Mouse (Mus musculus) forebrain, embryonic 15.5 days (tissue): ENCODE measurements around the gene Sema6b. TPM values are rescaled to one million over a fixed set of nuclear protein-coding genes. Genes with fewer than 3 reads are reported as not detected.
A peak's percentile ranks its signal among the peaks of the same experiment; 100 is the strongest.
"Not testable (repeated sequence)": the region's sequence is repeated elsewhere in the genome, so short reads cannot be mapped to it uniquely, and the experiment has no call there.

Experiments used
- ATAC-seq: fragments of 200-750 bp; cut with Nextera tagmentation; replicated peaks from 2 replicates; pipeline ENCODE4 v1.8.0; 2017; ENCODE audit warnings: mild to moderate bottlenecking, moderate TSS enrichment, moderate library complexity
- H3K27ac ChIP-seq: fragments of 300-500 bp; sonication (generic); replicated peaks from 2 replicates; pipeline ENCODE4 v1.5.1; 2015; ENCODE audit warnings: mild to moderate bottlenecking, inconsistent platforms
- H3K27me3 ChIP-seq: fragments of 300-500 bp; sonication (generic); 2 replicates; pipeline ENCODE4 v1.6.1; 2015; ENCODE audit warnings: inconsistent platforms
- H3K36me3 ChIP-seq: fragments of 300-500 bp; sonication (generic); 2 replicates; pipeline ENCODE4 v1.6.1; 2015; ENCODE audit warnings: mild to moderate bottlenecking, inconsistent platforms
- H3K4me1 ChIP-seq: fragments of 300-500 bp; sonication (generic); 2 replicates; pipeline ENCODE4 v1.6.1; 2015; ENCODE audit warnings: inconsistent platforms
- H3K4me2 ChIP-seq: fragments of 300-500 bp; sonication (generic); replicated peaks from 2 replicates; pipeline ENCODE4 v1.6.1; 2015; ENCODE audit warnings: mild to moderate bottlenecking, inconsistent platforms
- H3K4me3 ChIP-seq: fragments of 300-500 bp; sonication (generic); 2 replicates; pipeline ENCODE4 v1.5.1; 2015; ENCODE audit warnings: mild to moderate bottlenecking, inconsistent platforms
- H3K9ac ChIP-seq: fragments of 300-500 bp; sonication (generic); replicated peaks from 2 replicates; pipeline ENCODE4 v1.6.1; 2015; ENCODE audit warnings: mild to moderate bottlenecking, inconsistent platforms
- H3K9me3 ChIP-seq: fragments of 300-500 bp; sonication (generic); 2 replicates; pipeline ENCODE4 v1.6.1; 2016; ENCODE audit warnings: inconsistent platforms
- WGBS: fragments of 180-500 bp; shearing (Covaris S2); methylation state at CpG from one replicate; pipeline ENCODE4 v1.1.7; 2015; ENCODE audit warnings: mixed read lengths; 5-methylcytosine and 5-hydroxymethylcytosine counted together
- polyA plus RNA-seq: library from polyadenylated mRNA; unstranded; fragments of >200 nt; fragmentation: Nextera tagmentation; extraction: Ambion mirVana; gene quantifications from 2 replicates; pipeline ENCODE4 v1.2.1, GENCODE M21; 2015

Gene Sema6b
- polyA plus RNA-seq, 1 experiment from 2014 or later, result 14.2 TPM

DNA sequence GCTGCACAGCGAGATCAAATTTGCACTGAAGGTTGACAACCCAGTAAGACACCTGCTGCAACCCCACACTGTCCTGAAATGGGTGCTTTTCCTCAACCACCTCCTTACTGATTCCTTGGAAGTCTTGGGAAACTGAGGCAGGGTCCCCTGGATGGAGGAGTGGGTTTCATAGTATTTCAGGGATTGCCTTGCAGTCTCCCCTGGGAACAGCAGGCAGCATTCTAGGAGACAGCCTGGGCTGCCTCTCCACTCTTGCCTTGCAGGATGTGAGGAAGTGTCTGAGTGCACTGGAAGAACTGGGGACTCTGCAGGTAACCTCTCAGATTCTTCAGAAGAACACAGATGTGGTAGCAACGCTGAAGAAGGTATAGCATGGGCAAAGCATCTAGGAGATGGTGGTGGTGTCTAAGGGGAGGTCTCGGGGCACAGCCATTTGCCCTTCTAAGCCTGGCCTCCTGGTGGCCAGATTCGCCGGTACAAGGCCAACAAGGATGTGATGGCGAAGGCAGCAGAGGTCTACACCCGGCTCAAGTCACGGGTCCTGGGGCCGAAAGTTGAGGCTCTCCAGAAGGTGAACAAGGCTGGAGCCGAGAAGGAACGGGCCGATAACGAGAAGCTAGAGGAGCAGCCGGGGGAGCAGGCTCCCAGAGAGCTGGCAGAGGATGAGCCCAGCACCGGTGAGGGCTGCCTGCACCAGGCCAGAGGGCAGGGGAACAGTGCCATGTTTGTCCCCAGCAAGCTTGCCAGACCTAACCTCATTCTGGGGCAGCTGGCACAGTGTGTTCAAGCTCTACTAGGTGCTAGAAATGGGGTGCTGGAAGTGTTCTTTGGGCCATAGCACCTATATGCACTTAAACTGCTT, 41.2 kb downstream of the Sema6b start:
- Histone ChIP-seq H3K27me3 (no peaks in the 10 kb centered on the region), H3K4me3 (no peak overlapping the region), H3K9me3 (no peaks in the 10 kb centered on the region), H3K27ac (no peak overlapping the region), H3K36me3 (peaks cover 76% of the 10 kb centered on the region), H3K4me2 (no peak overlapping the region), H3K4me1 (no peaks in the 10 kb centered on the region), H3K9ac (no peak overlapping the region)
- ATAC-seq, result no peak
- WGBS, result 92% methylated on average over 15 of the region's 15 CpGs

DNA sequence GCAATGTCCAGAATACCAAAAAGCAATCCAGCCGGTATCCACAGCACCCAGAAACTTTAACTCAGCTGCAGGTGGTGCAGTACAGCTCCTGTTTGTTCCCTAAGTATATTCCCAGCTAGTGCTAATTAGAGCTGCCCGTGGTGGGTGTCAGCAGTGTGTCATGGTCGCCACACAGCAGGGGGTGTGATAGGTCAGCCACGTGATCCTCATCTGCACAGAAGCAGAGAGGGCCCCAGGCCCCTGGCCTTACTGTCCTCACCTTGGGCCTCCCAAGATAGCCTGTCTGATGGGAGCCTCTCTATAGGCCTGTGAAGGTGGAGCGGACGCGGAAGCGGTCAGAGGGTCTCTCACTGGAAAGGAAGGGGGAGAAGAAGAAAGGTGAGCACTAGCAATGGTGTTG, 42.0 kb downstream of the Sema6b start:
- H3K9ac ChIP-seq, result no peak overlapping the region
- no peak for ATAC-seq
- no peaks in the 10 kb centered on the region for H3K27me3 ChIP-seq
- no peak overlapping the region for H3K27ac ChIP-seq
- H3K36me3 ChIP-seq, result peaks cover 75% of the 10 kb centered on the region
- H3K4me3 ChIP-seq, result no peak overlapping the region
- 89% methylated on average over 8 of the region's 8 CpGs for WGBS
- no peaks in the 10 kb centered on the region for H3K4me1 ChIP-seq
- no peak overlapping the region for H3K4me2 ChIP-seq
- no peaks in the 10 kb centered on the region for H3K9me3 ChIP-seq

- WGBS, result 91% methylated on average over 12 of the region's 12 CpGs
- no peak for ATAC-seq
- Histone ChIP-seq H3K27me3 (no peaks in the 10 kb centered on the region), H3K4me1 (no peaks in the 10 kb centered on the region), H3K27ac (no peak overlapping the region), H3K9ac (no peak overlapping the region), H3K4me3 (no peak overlapping the region), H3K4me2 (no peak overlapping the region), H3K9me3 (no peaks in the 10 kb centered on the region), H3K36me3 (peaks cover 62% of the 10 kb centered on the region)
These were observed 43.3 kb downstream of the Sema6b start for GRCm38 (mm10) chr17:56096883-56097282.

- Histone ChIP-seq H3K27ac (no peak overlapping the region), H3K9ac (no peak overlapping the region), H3K27me3 (no peaks in the 10 kb centered on the region), H3K4me2 (no peak overlapping the region), H3K4me3 (no peak overlapping the region), H3K36me3 (peaks cover 37% of the 10 kb centered on the region), H3K9me3 (no peaks in the 10 kb centered on the region), H3K4me1 (no peaks in the 10 kb centered on the region)
- no peak for ATAC-seq
- WGBS, result 88% methylated on average over 1 of the region's 1 CpGs
These were observed 47.3 kb downstream of the Sema6b start for GRCm38 (mm10) chr17:56092794-56093193.

DNA sequence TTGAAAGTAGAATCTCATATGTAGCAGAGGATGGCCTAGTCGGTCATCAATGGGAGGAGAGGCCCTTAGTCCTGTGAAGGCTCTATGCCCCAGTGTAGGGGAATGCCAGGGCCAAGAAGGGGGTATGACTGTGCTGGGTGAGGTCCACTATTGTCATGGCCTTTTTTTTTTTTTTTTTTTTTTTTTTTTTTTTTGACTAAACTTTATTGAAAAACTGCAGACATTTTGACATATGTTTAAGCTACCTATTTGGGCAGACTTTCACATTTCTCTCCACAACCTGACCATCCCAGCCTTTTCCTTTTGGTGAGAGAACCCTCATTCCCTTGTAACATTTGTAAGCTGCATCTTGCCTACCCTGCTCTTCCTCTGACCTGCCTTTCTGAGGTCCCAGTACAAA, 47.8 kb downstream of the Sema6b start:
- WGBS, result 85% methylated on average over 1 of the region's 1 CpGs
- Histone ChIP-seq H3K4me1 (no peaks in the 10 kb centered on the region), H3K9ac (no peak overlapping the region), H3K36me3 (peaks cover 34% of the 10 kb centered on the region), H3K27me3 (no peaks in the 10 kb centered on the region), H3K27ac (no peak overlapping the region), H3K4me2 (no peak overlapping the region), H3K4me3 (no peak overlapping the region), H3K9me3 (no peaks in the 10 kb centered on the region)
- ATAC-seq, result no peak

DNA sequence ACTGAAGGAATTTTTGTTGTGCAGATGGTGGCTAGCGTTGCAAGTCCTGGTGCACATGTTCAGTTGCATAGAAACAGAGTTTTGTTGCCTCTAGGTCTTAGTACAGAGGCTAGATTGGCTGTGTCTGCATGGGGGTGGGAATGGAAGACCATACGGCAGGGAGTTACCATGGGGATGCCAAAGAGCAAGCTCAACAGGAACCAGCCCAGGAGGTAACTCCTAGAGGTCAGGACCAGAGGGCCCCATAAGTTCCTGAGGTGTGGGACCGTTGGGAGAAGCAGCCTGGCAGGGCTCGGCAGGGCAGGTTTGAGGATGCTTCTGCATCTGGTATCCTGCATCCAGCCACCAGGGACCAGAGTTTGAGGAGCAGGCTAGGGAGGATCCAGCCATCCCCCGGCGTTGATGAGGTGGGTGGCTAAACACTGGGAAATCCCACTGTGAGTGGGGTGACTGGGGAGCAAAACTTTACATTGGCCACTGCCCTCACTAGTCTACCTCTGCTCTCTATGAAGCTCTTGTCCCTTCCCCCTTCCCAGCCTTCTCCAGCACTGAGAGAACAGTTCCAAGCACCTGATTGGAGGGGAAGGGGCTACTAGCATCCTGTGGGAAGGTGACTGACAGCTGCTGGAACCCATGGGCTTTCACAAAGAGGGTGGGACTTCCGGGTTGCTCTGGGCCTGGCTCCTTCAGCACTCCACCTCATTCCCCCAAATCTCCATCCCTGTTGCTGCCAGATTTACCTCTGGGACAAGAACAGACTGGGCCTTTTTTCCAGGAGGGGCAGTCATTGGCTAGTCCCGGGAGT, 59.2 kb downstream of the Sema6b start:
- H3K4me3 ChIP-seq, result peak overlapping the region; percentile 88
- H3K4me2 ChIP-seq, result peak overlapping the region; percentile 97
- 6% methylated on average over 8 of the region's 8 CpGs for WGBS
- peaks cover 32% of the 10 kb centered on the region for H3K4me1 ChIP-seq
- H3K9ac ChIP-seq, result peak overlapping the region; percentile 80
- H3K36me3 ChIP-seq, result peaks cover 12% of the 10 kb centered on the region; the same call in 1 of the 2 replicates
- ATAC-seq, result peak; percentile 51
- H3K9me3 ChIP-seq, result no peaks in the 10 kb centered on the region
- H3K27ac ChIP-seq, result peak overlapping the region; percentile 29; the same call in 1 of the 2 replicates
- no peaks in the 10 kb centered on the region for H3K27me3 ChIP-seq

DNA sequence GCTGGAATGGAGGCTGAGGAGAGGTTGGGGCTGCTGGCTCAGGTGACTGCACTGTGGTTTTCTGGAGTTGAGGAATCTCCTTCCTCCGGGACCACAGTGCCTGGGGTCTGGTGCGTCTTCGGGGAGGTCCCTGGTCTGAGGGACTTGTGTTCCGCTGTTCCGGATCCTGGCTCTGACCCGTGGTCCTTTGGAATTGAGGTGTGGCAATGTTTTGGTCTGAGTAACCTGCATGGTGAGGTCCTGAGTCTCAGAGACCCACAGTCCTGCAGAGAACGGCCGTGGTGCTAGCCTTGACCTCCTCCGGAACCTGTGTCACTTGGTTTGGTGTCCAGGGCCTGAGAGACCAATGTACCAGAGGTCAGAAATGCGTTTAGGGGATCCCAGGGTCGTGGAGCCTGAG, 60.2 kb downstream of the Sema6b start:
- Histone ChIP-seq H3K27me3 (no peaks in the 10 kb centered on the region), H3K4me2 (peak overlapping the region; percentile 97), H3K4me3 (peak overlapping the region; percentile 88), H3K9me3 (no peaks in the 10 kb centered on the region), H3K36me3 (peaks cover 12% of the 10 kb centered on the region; the same call in 1 of the 2 replicates), H3K4me1 (peaks cover 38% of the 10 kb centered on the region), H3K9ac (peak overlapping the region; percentile 80), H3K27ac (peak overlapping the region; percentile 68; the same call in 1 of the 2 replicates)
- no peak for ATAC-seq
- 2% methylated on average over 11 of the region's 11 CpGs for WGBS

DNA sequence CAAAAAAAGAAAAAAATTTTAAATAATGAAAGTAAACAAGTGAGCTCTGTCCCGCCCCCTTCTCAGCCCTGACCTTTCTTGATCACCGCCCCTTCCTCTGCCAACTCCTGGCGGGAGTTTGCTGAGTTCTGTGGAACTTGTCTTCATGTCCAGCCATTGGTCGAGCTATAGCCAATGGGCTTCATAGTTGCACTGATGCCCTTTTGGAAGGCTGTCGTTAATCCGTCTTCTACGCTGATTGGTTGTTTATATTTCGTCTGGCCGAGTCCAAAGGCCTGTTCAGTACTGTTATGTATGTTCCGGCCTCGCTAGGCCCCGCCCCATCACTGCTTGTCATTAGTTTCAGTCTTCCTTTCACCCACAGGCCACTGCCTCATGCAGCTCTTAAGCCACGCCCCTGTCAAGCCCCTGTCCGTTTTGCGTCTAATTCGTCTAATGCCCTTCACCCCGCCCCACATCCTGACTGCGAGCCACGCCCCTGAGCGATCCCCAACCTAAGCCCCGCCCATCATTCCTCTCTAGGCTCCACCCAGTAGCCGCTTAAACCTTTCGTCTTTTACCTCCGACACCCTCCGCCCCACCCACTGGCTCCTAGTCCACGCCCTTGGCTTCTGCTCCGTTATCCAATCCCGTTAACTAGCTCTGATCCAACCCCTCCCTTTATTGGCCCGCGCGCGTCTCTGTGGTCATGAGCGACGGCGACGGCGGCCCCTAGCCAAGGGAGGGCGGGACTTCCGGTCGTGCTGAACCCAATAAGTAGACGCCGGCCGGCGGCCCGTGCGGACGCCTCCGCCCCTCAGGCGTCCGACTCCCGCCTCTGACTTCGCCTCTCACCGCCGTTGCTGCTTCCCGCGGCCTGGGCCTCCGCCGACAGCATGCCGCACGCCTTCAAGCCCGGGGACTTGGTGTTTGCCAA, 61.0 kb downstream of the Sema6b start, which contains the start of gene Hdgfl2:
Gene Hdgfl2 (plus strand): TSS at position 755 of the 916 bp plus-strand sequence.
- H3K4me2 ChIP-seq, result peak within 1 kb of the TSS; percentile 97
- H3K4me3 ChIP-seq, result peak within 1 kb of the TSS; percentile 88
- peak; percentile 92 for ATAC-seq
- H3K27me3 ChIP-seq, result no peaks in the 10 kb centered on the region
- H3K9me3 ChIP-seq, result no peaks in the 10 kb centered on the region
- peak within 1 kb of the TSS; percentile 80 for H3K9ac ChIP-seq
- peaks cover 9% of the 10 kb centered on the region; the same call in 1 of the 2 replicates for H3K36me3 ChIP-seq
- under 1% methylated on average over 60 of the region's 61 CpGs for WGBS
- H3K4me1 ChIP-seq, result peaks cover 39% of the 10 kb centered on the region
- H3K27ac ChIP-seq, result peak within 1 kb of the TSS; percentile 68

DNA sequence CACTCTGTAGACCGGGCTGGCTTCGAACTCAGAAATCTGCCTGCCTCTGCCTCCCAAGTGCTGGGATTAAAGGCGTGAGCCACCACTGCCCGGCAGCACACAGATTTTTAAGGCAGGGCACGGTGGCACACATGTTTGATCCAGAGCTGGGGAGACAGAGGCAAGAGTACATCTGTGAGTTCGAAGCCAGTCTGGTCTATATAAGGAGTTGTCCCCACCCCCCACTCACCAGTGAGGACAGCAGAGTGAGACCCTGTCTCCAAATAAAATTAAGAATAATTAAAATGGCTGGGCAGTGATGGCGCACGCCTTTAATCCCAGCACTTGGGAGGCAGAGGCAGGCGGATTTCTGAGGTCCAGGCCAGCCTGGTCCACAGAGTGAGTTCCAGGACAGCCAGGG, 61.8 kb downstream of the Sema6b start:
- H3K36me3 ChIP-seq, ATAC-seq, H3K9ac ChIP-seq, H3K27me3 ChIP-seq, H3K9me3 ChIP-seq: not testable (repeated sequence)
- peak overlapping the region; percentile 88 for H3K4me3 ChIP-seq
- peaks cover 44% of the 10 kb centered on the region for H3K4me1 ChIP-seq
- H3K4me2 ChIP-seq, result peak overlapping the region; percentile 97; the same call in 1 of the 2 replicates
- H3K27ac ChIP-seq, result 0 out of 2 replicates have a peak overlapping the region, but pooled peaks have one; percentile 35
- 65% methylated on average over 9 of the region's 9 CpGs for WGBS

DNA sequence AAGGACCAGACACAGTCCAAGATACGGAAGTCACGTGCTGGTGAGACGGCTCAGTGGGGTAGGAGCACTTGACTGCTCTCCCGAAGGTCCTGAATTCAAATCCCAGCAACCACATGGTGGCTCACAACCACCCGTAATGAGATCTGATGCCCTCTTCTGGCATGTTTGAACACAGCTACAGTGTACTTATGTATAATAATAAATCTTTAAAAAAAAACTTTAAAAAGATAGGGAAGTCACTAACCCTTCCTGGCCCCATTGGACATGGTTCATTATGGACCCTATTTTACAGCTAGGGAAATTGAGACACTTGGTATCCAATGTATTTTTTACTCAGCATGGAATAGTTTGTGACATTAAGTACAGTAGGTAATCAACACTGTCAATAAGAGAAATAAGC, 62.6 kb downstream of the Sema6b start:
- Histone ChIP-seq H3K9me3 (no peaks in the 10 kb centered on the region), H3K9ac (no peak overlapping the region), H3K4me1 (peaks cover 40% of the 10 kb centered on the region), H3K4me3 (no peak overlapping the region), H3K36me3 (peaks cover 10% of the 10 kb centered on the region; the same call in 1 of the 2 replicates), H3K4me2 (no peak overlapping the region), H3K27me3 (no peaks in the 10 kb centered on the region), H3K27ac (no peak overlapping the region)
- ATAC-seq, result no peak
- 89% methylated on average over 5 of the region's 5 CpGs for WGBS

DNA sequence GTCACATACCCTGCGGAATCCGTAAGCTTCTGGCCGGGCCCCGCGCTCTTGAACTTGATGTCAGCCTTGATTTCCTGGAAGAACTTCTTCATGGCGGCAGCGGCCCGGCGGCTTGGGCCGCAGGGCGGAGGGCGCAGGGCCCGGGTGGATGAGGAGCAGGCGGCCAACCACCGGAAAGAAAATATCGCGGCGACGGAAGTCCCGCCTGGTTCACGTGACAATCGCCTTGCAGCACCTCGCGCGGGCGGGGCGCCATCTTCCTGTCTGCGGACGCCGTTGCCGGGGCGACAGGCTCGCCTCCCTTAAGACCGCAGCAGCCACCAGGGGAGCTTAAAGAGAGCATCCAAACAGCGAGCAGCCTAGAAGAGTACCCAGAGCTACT, 65.3 kb downstream of the Sema6b start, which contains the start of gene Ubxn6:
Gene Ubxn6 (minus strand): TSS at position 202 of the 382 bp plus-strand sequence.
- Histone ChIP-seq H3K4me1 (peaks cover 15% of the 10 kb centered on the region), H3K27me3 (no peaks in the 10 kb centered on the region), H3K36me3 (peaks cover 36% of the 10 kb centered on the region), H3K9ac (peak within 1 kb of the TSS; percentile 64), H3K9me3 (no peaks in the 10 kb centered on the region), H3K27ac (peak within 1 kb of the TSS; percentile 83), H3K4me2 (peak within 1 kb of the TSS; percentile 64), H3K4me3 (peak within 1 kb of the TSS; percentile 54)
- WGBS, result under 1% methylated on average over 35 of the region's 35 CpGs
- ATAC-seq, result peak; percentile 62
